Mouse (Mus musculus): ENCODE results near the gene Usp22. TPM values are rescaled to one million over a fixed set of nuclear protein-coding genes. Genes with fewer than 3 reads are reported as not detected.

Gene Usp22
- polyA plus RNA-seq, 1 experiment from 2014 or later = 182 TPM

DNA sequence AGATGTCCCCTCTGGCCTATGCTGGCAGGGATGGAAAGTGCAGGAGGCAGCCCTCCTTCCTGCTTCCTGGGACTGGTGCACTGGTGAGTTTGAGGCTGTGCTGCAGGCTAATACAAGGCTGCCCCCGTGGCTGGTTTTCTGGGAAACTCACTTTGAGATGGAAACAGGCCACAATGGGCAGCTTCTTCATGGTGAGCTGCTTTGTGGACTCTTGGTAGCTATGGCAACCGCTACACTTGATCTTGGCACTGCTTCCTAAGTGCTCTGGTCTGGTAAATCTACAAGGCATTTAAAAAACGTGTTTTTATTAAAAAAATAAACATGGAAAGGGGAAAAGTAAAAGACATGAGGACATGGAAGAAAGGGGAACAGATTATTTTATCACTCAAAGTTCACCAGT lies 16.7 kb downstream of the Usp22 start:
- no peak for ATAC-seq (ENCODE audit: low FRiP score, low TSS enrichment)
- H3K9me3 ChIP-seq (ENCODE audit: control insufficient read depth, low read length) = no peaks in the 10 kb centered on the region
- no peak overlapping the region for H3K9ac ChIP-seq (ENCODE audit: low read depth, low read length)
- no peak overlapping the region for H3K4me3 ChIP-seq (ENCODE audit: low read length)
- H3K36me3 ChIP-seq (ENCODE audit: control insufficient read depth, insufficient read depth, low read length) = peaks cover 99% of the 10 kb centered on the region
- no peak overlapping the region for H3K27ac ChIP-seq (ENCODE audit: low read depth, low read length)
- no peaks in the 10 kb centered on the region for H3K4me1 ChIP-seq (ENCODE audit: control insufficient read depth, insufficient read depth, low read length)
- 83% methylated on average over 3 of the region's 3 CpGs for WGBS
- no peaks in the 10 kb centered on the region for H3K27me3 ChIP-seq (ENCODE audit: control insufficient read depth, insufficient read depth, low read length)
- H3K4me2 ChIP-seq (replicated peaks; ENCODE audit: low read depth, low read length) = no peak overlapping the region

DNA sequence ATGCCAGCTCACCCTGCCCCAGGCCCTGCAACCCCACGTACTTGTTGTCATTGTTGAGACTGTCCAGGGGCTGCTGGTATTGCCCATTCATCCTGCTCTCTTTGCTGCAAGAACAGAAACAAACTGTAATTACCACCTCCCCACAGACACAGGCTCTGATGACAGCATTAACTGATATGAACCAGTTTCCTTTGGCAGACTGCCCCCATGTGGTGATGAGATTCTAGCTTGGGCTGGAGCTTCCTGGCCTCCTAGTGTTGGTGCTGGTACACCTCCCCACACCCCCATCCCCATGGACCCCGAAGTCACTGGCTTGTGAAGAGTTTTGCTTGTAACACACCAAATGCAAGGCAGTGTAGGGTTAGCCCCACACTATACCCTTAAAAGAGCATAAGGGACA lies 19.1 kb downstream of the Usp22 start:
- Histone ChIP-seq H3K4me2 (replicated peaks; ENCODE audit: low read depth, low read length) (no peak overlapping the region), H3K36me3 (ENCODE audit: control insufficient read depth, insufficient read depth, low read length) (peaks cover 94% of the 10 kb centered on the region), H3K27me3 (ENCODE audit: control insufficient read depth, insufficient read depth, low read length) (no peaks in the 10 kb centered on the region), H3K4me1 (ENCODE audit: control insufficient read depth, insufficient read depth, low read length) (no peaks in the 10 kb centered on the region), H3K27ac (ENCODE audit: low read depth, low read length) (no peak overlapping the region), H3K9me3 (ENCODE audit: control insufficient read depth, low read length) (no peaks in the 10 kb centered on the region), H3K9ac (ENCODE audit: low read depth, low read length) (no peak overlapping the region), H3K4me3 (ENCODE audit: low read length) (no peak overlapping the region)
- no peak for ATAC-seq (ENCODE audit: low FRiP score, low TSS enrichment)
- 97% methylated on average over 2 of the region's 2 CpGs for WGBS

DNA sequence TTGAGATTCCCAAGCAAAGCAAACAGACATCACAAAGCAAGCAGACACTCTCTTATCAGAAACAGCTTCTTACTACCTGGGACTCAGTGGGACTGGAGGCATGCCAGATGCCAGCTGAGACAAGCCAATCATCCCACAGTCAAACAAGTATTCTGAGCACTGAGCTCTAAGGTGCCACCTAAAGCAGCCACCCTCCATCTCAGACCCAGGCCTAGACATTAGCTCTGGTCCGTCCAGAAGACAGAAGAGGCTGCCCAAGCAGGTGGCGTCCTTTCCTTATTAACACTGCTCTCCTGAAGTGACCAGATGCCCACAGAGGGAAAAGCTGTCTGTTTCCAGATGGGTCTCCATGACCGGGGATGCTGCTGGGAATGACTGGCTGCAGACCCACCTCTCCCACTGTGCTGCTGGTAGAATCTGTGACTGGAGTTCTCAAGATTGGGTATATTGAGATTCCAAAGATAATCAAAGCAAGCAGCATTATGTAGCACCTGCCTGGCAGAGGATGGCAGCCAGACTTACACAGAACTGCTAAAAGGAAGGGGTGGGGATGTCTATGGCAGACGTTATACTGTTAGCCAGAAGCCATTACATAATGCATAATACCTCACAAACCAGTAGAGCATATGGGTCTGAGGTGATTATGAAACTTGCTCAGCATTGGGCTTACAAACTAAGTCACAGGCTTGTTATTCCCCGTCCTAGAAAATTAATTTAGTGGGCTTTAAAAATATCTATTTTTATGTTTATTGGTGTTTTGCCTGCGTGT lies 24.4 kb downstream of the Usp22 start:
- H3K9me3 ChIP-seq (ENCODE audit: control insufficient read depth, low read length) = no peaks in the 10 kb centered on the region
- peaks cover 41% of the 10 kb centered on the region for H3K36me3 ChIP-seq (ENCODE audit: control insufficient read depth, insufficient read depth, low read length)
- 77% methylated on average over 6 of the region's 6 CpGs for WGBS
- H3K4me2 ChIP-seq (replicated peaks; ENCODE audit: low read depth, low read length) = no peak overlapping the region
- H3K9ac ChIP-seq (ENCODE audit: low read depth, low read length) = no peak overlapping the region
- no peak overlapping the region for H3K4me3 ChIP-seq (ENCODE audit: low read length)
- peaks cover 11% of the 10 kb centered on the region; the same call in 1 of the 2 replicates for H3K27me3 ChIP-seq (ENCODE audit: control insufficient read depth, insufficient read depth, low read length)
- H3K4me1 ChIP-seq (ENCODE audit: control insufficient read depth, insufficient read depth, low read length) = no peaks in the 10 kb centered on the region
- no peak for ATAC-seq (ENCODE audit: low FRiP score, low TSS enrichment)
- no peak overlapping the region for H3K27ac ChIP-seq (ENCODE audit: low read depth, low read length)

DNA sequence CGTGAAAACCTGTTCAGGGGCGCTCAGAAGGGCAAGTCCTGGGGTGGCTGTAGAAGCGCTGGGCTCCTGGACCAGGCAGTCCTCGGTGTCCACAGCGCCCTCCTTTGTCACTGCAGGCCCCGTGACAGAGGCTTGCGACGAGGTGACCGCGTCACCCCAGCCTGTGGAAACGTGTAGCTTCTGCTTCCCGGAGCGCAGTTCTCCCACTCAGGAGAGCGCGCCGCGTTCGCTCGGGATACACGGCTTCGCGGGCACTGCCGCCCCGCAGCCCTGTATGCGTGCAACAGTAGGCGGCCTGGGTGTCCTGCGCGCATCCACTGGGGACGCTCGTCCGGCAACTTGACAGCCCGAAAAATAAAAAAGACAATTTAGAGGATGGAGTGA lies 27.6 kb downstream of the Usp22 start:
- H3K4me1 ChIP-seq (ENCODE audit: control insufficient read depth, insufficient read depth, low read length) = no peaks in the 10 kb centered on the region
- no peaks in the 10 kb centered on the region for H3K9me3 ChIP-seq (ENCODE audit: control insufficient read depth, low read length)
- peak overlapping the region; percentile 42 for H3K4me3 ChIP-seq (ENCODE audit: low read length)
- peak overlapping the region; percentile 44 for H3K9ac ChIP-seq (ENCODE audit: low read depth, low read length)
- peak overlapping the region; percentile 69 for H3K4me2 ChIP-seq (replicated peaks; ENCODE audit: low read depth, low read length)
- ATAC-seq (ENCODE audit: low FRiP score, low TSS enrichment) = peak; percentile 73; the same call in 1 of the 2 replicates
- H3K27me3 ChIP-seq (ENCODE audit: control insufficient read depth, insufficient read depth, low read length) = peaks cover 11% of the 10 kb centered on the region; the same call in 1 of the 2 replicates
- H3K36me3 ChIP-seq (ENCODE audit: control insufficient read depth, insufficient read depth, low read length) = peaks cover 10% of the 10 kb centered on the region
- 5% methylated on average over 32 of the region's 32 CpGs for WGBS
- no peak overlapping the region for H3K27ac ChIP-seq (ENCODE audit: low read depth, low read length)

DNA sequence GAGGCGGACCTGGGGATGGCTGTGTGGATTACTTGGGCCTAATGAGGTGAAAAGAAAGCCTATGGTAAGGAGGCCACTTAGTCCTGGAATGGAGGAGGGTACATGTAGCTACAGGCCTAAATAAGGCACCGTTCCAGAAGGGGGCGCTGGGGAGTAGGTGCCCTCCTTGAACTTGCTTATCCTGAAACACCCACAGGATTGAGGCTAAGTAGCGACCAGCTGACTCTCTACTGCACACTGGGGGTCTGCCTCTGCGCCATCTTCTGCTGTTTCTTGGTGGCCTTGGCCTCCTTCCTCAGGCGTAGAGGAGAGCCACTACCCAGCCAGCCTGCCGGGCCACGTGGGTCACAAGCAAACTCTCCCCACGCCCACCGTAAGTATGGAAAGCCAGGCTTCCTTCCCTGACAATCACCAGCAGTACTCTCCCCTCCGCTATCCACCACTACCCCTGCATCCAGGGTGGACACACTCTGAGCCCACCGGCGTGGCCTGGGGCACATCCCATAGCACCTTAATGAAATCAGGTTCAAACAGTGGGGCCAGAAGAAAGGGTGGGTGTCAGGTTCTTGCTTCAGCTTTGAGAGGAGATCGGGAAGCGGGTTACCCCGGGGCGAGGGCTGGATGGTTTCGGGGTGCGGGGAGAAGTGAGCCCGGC lies 28.1 kb downstream of the Usp22 start:
- Histone ChIP-seq H3K36me3 (ENCODE audit: control insufficient read depth, insufficient read depth, low read length) (peaks cover 5% of the 10 kb centered on the region), H3K27ac (ENCODE audit: low read depth, low read length) (no peak overlapping the region), H3K4me3 (ENCODE audit: low read length) (peak overlapping the region; percentile 42), H3K27me3 (ENCODE audit: control insufficient read depth, insufficient read depth, low read length) (peaks cover 11% of the 10 kb centered on the region; the same call in 1 of the 2 replicates), H3K4me2 (replicated peaks; ENCODE audit: low read depth, low read length) (peak overlapping the region; percentile 69), H3K9ac (ENCODE audit: low read depth, low read length) (peak overlapping the region; percentile 44), H3K4me1 (ENCODE audit: control insufficient read depth, insufficient read depth, low read length) (no peaks in the 10 kb centered on the region), H3K9me3 (ENCODE audit: control insufficient read depth, low read length) (no peaks in the 10 kb centered on the region)
- ATAC-seq (ENCODE audit: low FRiP score, low TSS enrichment) = peak; percentile 50; the same call in 1 of the 2 replicates
- 20% methylated on average over 20 of the region's 20 CpGs for WGBS

DNA sequence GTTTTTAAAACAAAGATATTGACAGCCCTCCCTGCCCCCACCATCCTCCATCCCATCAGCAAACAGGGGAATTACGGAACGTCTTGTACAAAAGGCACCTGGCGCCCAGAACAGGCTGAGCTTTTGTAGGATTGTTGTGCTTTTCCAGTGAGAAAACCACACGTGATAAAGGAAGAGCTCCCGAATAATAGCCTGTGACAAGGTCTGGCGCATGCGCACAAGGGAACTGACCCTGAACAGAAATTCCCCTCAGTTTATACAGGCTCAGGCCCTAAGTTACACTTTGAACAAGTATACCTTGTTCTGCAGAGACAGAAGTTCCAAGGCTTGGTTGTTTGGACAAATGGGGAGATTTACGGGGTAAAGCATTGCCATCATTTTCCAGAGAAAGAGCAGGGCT lies 29.3 kb downstream of the Usp22 start:
- H3K27ac ChIP-seq (ENCODE audit: low read depth, low read length) = no peak overlapping the region
- H3K4me2 ChIP-seq (replicated peaks; ENCODE audit: low read depth, low read length) = no peak overlapping the region
- H3K36me3 ChIP-seq (ENCODE audit: control insufficient read depth, insufficient read depth, low read length) = no peaks in the 10 kb centered on the region
- no peak overlapping the region for H3K4me3 ChIP-seq (ENCODE audit: low read length)
- H3K27me3 ChIP-seq (ENCODE audit: control insufficient read depth, insufficient read depth, low read length) = peaks cover 11% of the 10 kb centered on the region; the same call in 1 of the 2 replicates
- no peak for ATAC-seq (ENCODE audit: low FRiP score, low TSS enrichment)
- H3K4me1 ChIP-seq (ENCODE audit: control insufficient read depth, insufficient read depth, low read length) = no peaks in the 10 kb centered on the region
- WGBS = 54% methylated on average over 8 of the region's 8 CpGs
- H3K9ac ChIP-seq (ENCODE audit: low read depth, low read length) = no peak overlapping the region
- no peaks in the 10 kb centered on the region for H3K9me3 ChIP-seq (ENCODE audit: control insufficient read depth, low read length)

DNA sequence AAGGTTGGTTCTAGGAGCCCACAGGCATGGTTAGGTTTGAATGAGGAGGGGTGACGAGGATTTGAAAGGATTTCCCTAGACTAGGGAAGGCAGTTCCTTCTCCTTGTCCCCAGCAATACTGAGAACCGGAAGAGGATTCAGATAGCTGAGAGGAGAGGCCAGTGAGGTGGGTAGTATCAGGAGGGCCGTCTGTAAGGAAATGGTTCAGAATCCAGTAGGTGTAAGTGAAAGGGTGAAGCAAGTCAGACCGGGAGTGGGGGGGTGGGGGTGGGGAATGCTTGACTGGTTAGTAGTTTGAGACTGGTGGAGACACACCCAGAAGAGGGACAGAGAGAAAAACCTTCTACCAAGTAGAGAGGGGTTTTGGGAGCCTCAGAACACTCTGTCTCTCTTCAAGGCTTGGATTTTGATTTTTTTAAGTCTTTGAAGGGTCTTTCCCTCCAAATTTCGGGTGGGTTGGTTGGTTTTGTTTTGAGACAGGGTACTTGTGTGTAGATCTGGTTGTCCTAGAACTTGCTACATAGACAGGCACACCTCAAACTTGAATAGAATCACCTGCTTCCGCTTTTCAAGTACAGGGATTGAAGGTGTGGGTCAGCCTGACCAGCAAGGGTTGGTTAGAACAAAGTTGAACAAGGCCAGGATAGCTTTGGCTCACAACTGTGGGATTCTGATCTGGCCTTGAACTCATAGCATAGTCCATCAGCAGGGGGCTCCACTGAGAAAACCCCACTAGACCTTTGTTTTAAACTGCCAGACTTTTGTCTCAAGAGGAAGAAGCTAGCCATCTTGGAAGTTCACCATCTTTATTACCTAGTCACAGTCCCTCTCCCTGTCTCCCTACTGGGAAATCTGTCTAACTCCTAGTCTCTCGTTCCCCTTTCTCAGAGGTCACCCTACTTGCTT lies 31.0 kb downstream of the Usp22 start:
- H3K9me3 ChIP-seq (ENCODE audit: control insufficient read depth, low read length) = no peaks in the 10 kb centered on the region
- ATAC-seq (ENCODE audit: low FRiP score, low TSS enrichment) = no peak
- H3K27ac ChIP-seq (ENCODE audit: low read depth, low read length) = no peak overlapping the region
- no peak overlapping the region for H3K4me2 ChIP-seq (replicated peaks; ENCODE audit: low read depth, low read length)
- peaks cover 11% of the 10 kb centered on the region; the same call in 1 of the 2 replicates for H3K27me3 ChIP-seq (ENCODE audit: control insufficient read depth, insufficient read depth, low read length)
- no peaks in the 10 kb centered on the region for H3K4me1 ChIP-seq (ENCODE audit: control insufficient read depth, insufficient read depth, low read length)
- no peak overlapping the region for H3K4me3 ChIP-seq (ENCODE audit: low read length)
- H3K36me3 ChIP-seq (ENCODE audit: control insufficient read depth, insufficient read depth, low read length) = no peaks in the 10 kb centered on the region
- WGBS = 75% methylated on average over 7 of the region's 7 CpGs
- H3K9ac ChIP-seq (ENCODE audit: low read depth, low read length) = no peak overlapping the region

DNA sequence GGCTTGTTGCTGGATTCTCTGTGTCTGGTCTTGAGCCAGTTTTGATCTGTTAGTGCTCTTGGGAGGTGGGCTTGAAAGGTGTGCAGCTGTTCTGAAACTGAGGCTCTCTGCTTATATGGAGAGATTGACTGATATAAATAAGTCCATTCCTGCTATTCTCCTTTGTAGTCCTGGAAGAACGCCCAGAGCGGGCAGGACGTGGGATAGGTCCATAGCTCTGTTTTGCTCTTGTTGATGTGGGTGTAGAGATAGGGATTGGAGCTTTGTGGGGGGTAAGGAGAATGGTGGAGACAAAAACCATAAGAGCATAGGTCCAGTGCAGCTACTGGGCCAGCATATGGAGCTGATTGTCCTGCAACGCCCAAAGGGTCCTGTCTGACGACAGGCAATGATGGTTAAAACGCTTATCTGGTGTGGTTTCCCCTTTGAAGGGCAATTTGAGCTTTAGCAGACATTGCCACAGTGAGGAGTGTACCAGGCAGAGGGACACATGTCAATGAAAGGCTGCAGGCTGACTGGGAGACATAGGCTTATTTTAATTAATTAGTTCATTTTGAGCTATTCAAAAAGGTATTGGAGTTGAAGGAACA lies 31.8 kb downstream of the Usp22 start:
- ATAC-seq (ENCODE audit: low FRiP score, low TSS enrichment) = no peak
- Histone ChIP-seq H3K4me1 (ENCODE audit: control insufficient read depth, insufficient read depth, low read length) (no peaks in the 10 kb centered on the region), H3K4me2 (replicated peaks; ENCODE audit: low read depth, low read length) (no peak overlapping the region), H3K27me3 (ENCODE audit: control insufficient read depth, insufficient read depth, low read length) (peaks cover 9% of the 10 kb centered on the region; the same call in 1 of the 2 replicates), H3K9ac (ENCODE audit: low read depth, low read length) (no peak overlapping the region), H3K4me3 (ENCODE audit: low read length) (no peak overlapping the region), H3K27ac (ENCODE audit: low read depth, low read length) (no peak overlapping the region), H3K36me3 (ENCODE audit: control insufficient read depth, insufficient read depth, low read length) (no peaks in the 10 kb centered on the region), H3K9me3 (ENCODE audit: control insufficient read depth, low read length) (no peaks in the 10 kb centered on the region)
- 64% methylated on average over 6 of the region's 6 CpGs for WGBS

All from kidney, embryonic 14.5 days (tissue).